Mouse (Mus musculus) cortical plate, adult 2 months (tissue): ENCODE measurements around the gene Otop1. TPM values are rescaled to one million over a fixed set of nuclear protein-coding genes. Genes with fewer than 3 reads are reported as not detected.

ENCODE experiments used
- H3K27ac ChIP-seq: fragments of 200-500 bp; 2 replicates; pipeline ENCODE4 v1.5.1; 2012; ENCODE audit warnings: low read length, control low read depth, inconsistent platforms; ENCODE audit not compliant: insufficient read depth
- H3K4me1 ChIP-seq: fragments of 200-500 bp; 2 replicates; pipeline ENCODE4 v1.6.1; 2011; ENCODE audit warnings: low read length; ENCODE audit not compliant: control insufficient read depth, insufficient read depth
- H3K4me3 ChIP-seq: fragments of 200-500 bp; 2 replicates; pipeline ENCODE4 v1.5.1; 2011; ENCODE audit warnings: mild to moderate bottlenecking, low read length, control low read depth; ENCODE audit not compliant: insufficient read depth
- CTCF ChIP-seq: fragments of 200-500 bp; IDR thresholded peaks from 2 replicates; pipeline ENCODE4 v1.5.1; 2011; ENCODE audit warnings: mild to moderate bottlenecking, control low read depth, low read length; ENCODE audit not compliant: insufficient read depth; ENCODE audit errors: extremely low read depth
- POLR2A ChIP-seq: fragments of 200-500 bp; IDR thresholded peaks from 2 replicates; pipeline ENCODE4 v1.6.1; 2011; ENCODE audit warnings: mild to moderate bottlenecking, low read length, control low read depth; ENCODE audit not compliant: insufficient read depth; ENCODE audit errors: extremely low read depth
- polyA plus RNA-seq: library from polyadenylated mRNA; depleted of rRNA; stranded (reverse); fragments of >200 nt; gene quantifications from 2 replicates; pipeline ENCODE4 v1.2.3, GENCODE M21; 2012

The Otop1 gene
- polyA plus RNA-seq, 1 experiment, result 0.02 TPM

DNA sequence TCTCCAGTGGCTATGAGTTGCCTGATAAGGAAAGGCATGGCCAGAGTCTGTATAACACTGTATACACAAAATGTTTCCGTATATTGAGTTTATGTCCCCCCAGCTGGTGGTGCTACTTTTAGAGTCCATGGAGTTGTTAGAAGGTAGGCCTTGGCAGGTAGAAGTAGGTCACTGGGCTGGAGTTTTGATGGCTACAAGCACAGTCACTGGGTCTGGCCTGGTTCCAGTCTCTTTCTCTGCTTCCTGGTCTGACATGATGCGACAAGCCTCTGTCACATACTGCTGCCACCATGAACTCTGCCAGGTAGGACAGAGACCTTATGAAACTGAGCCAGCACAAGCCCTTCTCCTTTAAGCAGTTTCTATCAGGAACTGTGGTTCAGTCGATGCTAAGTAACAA, 12.7 kb downstream of the Otop1 start:
- Histone ChIP-seq H3K27ac (no peak overlapping the region), H3K4me3 (no peak overlapping the region), H3K4me1 (no peaks in the 10 kb centered on the region)
- TF ChIP-seq CTCF (no peak), POLR2A (no peak)

DNA sequence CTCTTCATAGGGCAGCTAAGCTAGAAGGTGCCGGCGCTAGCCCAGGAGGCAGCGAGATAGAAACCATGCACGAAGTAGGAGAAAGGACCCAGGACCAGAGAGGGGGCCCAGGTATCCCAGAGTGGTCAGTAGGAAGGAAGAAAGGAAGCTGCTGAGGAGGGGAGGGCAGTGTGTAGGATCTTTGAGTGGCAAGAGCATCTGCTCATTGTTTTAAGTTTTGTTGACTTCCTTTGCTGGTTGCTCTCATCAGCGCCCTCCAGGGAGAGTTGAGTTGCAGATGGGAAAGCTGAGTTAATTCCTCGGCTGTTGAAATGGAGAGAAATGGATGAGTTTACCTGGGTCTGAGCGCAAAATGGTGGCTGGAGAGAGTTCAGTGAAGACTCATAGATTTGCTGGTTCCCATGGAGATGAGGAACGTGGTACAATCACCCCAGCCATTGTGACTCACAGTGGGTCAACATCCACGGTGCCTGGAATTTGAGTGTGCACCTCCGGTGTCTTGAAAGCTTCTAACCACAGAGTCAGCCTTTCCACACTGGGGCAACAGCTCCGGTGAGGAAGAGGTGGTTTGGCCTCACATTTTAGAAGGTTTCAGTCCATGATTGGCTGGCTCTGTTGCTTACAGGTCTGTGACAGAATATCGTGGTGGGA, 26.1 kb downstream of the Otop1 start:
- H3K4me1 ChIP-seq, result no peaks in the 10 kb centered on the region
- no peak overlapping the region for H3K4me3 ChIP-seq
- no peak overlapping the region for H3K27ac ChIP-seq
- no peak for TF ChIP-seq POLR2A
- TF ChIP-seq CTCF, result no peak

DNA sequence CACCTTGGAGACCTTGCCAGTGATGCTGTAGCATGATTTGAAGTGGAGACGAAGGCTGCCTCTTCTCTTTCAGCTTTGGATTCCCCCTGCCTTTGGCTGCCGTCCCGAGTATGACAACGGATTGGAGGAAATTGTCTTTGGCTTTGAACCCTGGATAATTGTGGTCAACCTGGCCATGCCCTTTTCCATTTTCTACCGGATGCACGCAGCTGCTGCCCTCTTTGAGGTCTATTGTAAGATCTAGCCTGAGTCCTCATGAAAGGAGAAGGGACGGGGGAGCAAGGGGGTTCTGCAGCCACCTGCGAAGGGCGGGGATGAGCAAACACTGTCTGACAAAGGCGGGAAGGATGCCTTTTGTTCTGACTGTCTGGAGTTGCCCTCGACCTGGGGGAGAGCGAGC, 26.9 kb downstream of the Otop1 start:
- Histone ChIP-seq H3K4me1 (no peaks in the 10 kb centered on the region), H3K4me3 (no peak overlapping the region), H3K27ac (no peak overlapping the region)
- TF ChIP-seq POLR2A (no peak), CTCF (no peak)

DNA sequence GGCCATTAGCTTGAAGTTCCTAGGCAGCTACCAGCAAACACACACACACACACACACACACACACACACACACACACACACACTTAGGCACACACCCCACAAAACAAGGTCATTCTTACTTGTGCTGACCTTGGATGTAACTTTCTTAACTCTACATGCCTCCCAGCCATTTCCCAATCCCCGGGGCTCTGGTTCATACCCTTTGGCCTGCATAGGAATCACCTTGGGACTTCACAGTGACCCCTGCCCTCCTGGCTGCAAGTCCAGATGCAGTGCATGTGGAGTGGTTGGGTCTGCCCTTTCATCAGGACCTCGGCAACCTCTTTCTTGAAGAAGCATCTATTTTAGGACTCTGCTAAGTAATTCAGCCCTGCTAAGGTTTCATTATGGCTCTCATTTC, 29.5 kb downstream of the Otop1 start:
- H3K4me1 ChIP-seq, result no peaks in the 10 kb centered on the region
- no peak overlapping the region for H3K4me3 ChIP-seq
- H3K27ac ChIP-seq, result no peak overlapping the region
- no peak for TF ChIP-seq CTCF
- no peak for TF ChIP-seq POLR2A

DNA sequence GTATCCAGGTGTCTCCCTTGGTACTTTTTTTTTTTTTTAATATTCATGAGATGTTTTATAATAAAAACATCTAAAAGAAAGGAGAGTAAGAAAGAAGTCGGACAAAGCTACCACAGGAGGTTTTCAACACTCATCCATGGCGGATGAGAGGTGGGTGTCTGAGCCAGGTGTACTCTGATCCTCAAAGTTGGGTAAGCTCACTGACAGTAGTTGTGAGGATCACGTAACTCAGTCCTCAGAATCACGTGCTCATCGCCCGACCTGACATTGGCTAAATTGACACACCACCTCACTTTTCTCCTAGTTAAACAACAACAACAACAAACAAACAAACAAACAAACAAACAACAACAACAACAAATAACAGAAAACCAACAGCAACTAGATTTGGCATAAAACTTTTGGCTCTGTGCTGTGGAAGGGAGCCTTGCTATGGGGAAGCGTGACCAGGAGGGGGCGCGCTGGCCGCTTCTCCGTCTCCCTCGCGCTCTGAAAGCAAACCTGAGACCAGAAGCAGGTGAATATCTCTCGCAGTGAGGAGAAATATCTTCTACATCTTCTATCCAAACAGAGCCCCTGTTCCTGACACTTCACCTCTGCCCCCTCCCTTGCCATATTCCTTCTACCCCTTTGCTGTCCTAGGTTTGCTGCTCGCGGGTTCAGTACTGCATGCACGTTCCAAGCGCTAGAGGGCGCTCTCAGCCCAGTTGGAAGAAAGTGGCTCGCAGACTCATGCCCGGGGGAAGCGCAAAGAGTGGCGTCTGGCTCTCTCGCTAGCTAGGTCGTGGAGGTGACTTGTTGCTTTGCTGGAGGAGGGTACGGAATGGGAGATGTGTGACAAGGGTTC, 31.7 kb downstream of the Otop1 start:
- Histone ChIP-seq H3K4me3 (peak overlapping the region; percentile 12; the same call in 1 of the 2 replicates), H3K4me1 (no peaks in the 10 kb centered on the region), H3K27ac (no peak overlapping the region)
- TF ChIP-seq POLR2A (no peak), CTCF (peak; percentile 91)

DNA sequence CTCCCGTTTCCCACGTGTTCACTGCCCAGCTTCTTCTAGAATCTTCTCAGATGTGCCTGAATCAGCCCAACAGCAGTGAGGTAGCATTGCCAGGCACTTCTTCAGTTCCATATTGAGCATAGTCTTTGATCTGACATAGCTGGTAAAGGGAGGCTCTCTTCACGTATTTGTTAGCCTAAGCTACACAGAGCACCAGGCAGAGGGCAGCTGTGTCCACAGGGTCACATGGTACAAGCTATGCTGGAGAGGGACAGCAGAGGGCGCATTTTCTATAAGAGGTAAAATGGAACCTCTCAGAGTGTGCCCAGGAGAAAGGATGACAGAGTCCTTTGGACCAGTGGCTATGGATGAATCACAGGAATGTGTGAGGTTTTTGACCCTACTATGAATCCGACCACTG, 33.1 kb downstream of the Otop1 start:
- no peak overlapping the region for H3K4me3 ChIP-seq

DNA sequence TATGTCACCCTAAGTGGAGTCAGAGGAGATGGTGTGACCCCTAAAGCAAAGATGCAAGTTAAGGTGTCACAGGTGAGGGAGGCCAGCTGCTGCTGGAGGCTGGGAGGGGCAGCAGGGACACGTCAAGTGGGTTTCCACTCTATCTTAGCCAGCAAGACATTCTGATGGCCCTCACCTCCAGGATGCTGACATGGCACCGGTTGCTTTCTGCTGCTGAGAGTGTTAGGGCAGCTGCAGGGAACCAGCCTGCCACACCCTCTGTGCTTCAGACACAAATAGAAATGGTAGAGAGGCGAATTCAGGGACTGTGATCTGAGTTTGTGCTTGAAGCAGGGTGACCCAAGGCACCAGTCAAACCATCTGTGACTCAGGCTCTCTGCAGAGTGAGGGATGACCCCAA, 34.0 kb downstream of the Otop1 start:
- Histone ChIP-seq H3K4me3 (no peak overlapping the region), H3K4me1 (no peaks in the 10 kb centered on the region), H3K27ac (no peak overlapping the region)
- TF ChIP-seq CTCF (no peak), POLR2A (no peak)

More for the DNA sequence above, 33.1 kb downstream of the Otop1 start:
- Histone ChIP-seq H3K27ac (no peak overlapping the region), H3K4me1 (no peaks in the 10 kb centered on the region)
- TF ChIP-seq CTCF (peak; percentile 59), POLR2A (no peak)

DNA sequence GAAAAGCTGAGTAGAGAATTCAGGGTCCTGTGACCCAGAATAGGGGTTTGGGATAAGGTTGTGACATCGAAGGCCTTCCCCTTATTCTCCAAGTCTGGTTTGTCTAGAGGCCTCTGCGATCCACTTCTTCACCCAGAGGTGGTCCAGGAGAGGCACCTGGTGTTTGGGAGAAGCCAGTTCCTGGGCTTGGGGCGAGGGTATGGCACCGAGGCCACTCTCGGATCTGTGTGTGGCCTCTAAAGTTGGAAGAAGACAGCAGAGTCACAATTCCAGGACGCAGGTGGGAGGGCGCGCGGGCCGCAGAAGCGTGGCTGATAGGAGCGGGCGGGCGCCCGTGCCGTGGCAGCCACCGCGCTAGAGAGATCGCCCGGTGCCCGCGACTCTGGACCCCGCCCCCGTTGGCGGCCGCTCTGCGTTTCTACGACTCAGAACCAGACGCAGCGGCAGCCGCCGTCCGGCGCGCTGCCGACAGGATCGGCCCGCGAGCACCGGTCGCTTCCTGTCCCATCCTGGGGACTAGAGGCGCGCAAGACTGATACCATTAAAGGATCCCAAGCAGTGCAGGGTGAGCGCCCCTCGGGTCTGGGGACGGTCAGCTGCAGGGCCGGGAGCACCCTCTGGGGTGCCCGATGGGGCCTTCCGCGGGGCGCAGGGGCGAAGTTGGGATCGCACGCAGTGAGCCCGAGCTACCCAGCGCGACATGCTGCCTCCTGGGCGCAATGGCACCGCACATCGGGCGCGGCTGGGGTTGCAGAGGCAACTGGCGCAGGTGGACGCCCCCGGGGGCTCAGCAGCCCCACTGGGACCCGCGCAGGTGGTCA, 43.4 kb downstream of the Otop1 start, which contains the start of gene Drd5:
Gene Drd5, plus strand, starts transcription at position 402 of the 821 bp plus-strand sequence.
- Histone ChIP-seq H3K4me3 (peak within 1 kb of the TSS; percentile 5; the same call in 1 of the 2 replicates), H3K4me1 (no peaks in the 10 kb centered on the region; the same call in 1 of the 2 replicates), H3K27ac (no peak within 1 kb of the TSS)
- TF ChIP-seq POLR2A (no peak), CTCF (no peak)

DNA sequence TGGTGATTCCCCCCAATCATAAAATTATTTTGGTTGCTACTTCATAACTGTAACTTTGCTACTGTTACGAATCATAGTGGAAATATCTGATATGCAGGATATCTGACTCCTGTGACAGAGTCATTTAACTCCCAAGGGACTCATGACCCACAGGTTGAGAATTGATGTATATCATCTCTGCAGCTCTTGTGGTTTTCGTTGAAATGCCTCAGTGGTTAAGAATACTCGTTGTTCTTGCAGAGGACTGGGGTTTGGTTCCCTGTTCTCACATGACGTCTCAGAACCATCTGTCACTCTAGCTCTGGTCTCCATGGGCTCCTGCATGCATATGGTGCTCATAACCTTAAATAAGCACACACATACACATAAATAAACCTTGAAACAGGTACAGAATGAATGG, 57.6 kb downstream of the Otop1 start:
- no peak overlapping the region for H3K27ac ChIP-seq
- no peaks in the 10 kb centered on the region for H3K4me1 ChIP-seq
- TF ChIP-seq POLR2A (no peak), CTCF (no peak)
- no peak overlapping the region for H3K4me3 ChIP-seq
